Mouse (Mus musculus): ENCODE data around the gene Cux2.

GRCm38 (mm10) chr5:122019288-122019687 lies 30.6 kb downstream of the Cux2 start:
- TF ChIP-seq CTCF (IDR thresholded peaks at IDR 0.05; ENCODE audit: control insufficient read depth, insufficient read depth, low read length) (no peak), POLR2A (IDR thresholded peaks at IDR 0.05; ENCODE audit: borderline replicate concordance, control insufficient read depth, low read depth, low read length) (no peak)
